Mouse (Mus musculus) midbrain, embryonic 16.5 days (tissue): ENCODE results near the gene Cmah. TPM values are rescaled to one million over a fixed set of nuclear protein-coding genes. Genes with fewer than 3 reads are reported as not detected.

Experiments
- ATAC-seq: fragments of 200-750 bp; cut with Nextera tagmentation; 2 replicates; pipeline ENCODE4 v1.8.0; 2017; ENCODE audit warnings: moderate TSS enrichment
- H3K27ac ChIP-seq: fragments of 300-500 bp; sonication (generic); 2 replicates; pipeline ENCODE4 v1.5.1; 2014; ENCODE audit warnings: mild to moderate bottlenecking, low read length, mixed read lengths
- H3K27me3 ChIP-seq: fragments of 300-500 bp; sonication (generic); 2 replicates; pipeline ENCODE4 v1.6.1; 2014; ENCODE audit warnings: low read depth, low read length, mixed read lengths; ENCODE audit not compliant: control insufficient read depth, insufficient read depth
- H3K36me3 ChIP-seq: fragments of 300-500 bp; sonication (generic); 2 replicates; pipeline ENCODE4 v1.6.1; 2014; ENCODE audit warnings: mild to moderate bottlenecking, low read length, moderate library complexity, mixed read lengths; ENCODE audit not compliant: control insufficient read depth, insufficient read depth
- H3K4me1 ChIP-seq: fragments of 300-500 bp; sonication (generic); 2 replicates; pipeline ENCODE4 v1.6.1; 2014; ENCODE audit warnings: mild to moderate bottlenecking, low read length, mixed read lengths; ENCODE audit not compliant: control insufficient read depth, insufficient read depth
- H3K4me2 ChIP-seq: fragments of 300-500 bp; sonication (generic); 2 replicates; pipeline ENCODE4 v1.6.1; 2014; ENCODE audit warnings: mild to moderate bottlenecking, low read length, mixed read lengths
- H3K4me3 ChIP-seq: fragments of 300-500 bp; sonication (generic); 2 replicates; pipeline ENCODE4 v1.5.1; 2014; ENCODE audit warnings: low read depth, mild to moderate bottlenecking, low read length, moderate library complexity, mixed read lengths
- H3K9ac ChIP-seq: fragments of 300-500 bp; sonication (generic); 2 replicates; pipeline ENCODE4 v1.6.1; 2014; ENCODE audit warnings: low read depth, low read length, mixed read lengths
- H3K9me3 ChIP-seq: fragments of 300-500 bp; sonication (generic); replicated peaks from 2 replicates; pipeline ENCODE4 v1.6.1; 2014; ENCODE audit warnings: mild to moderate bottlenecking, low read length, mixed read lengths; ENCODE audit not compliant: control insufficient read depth, poor library complexity, severe bottlenecking
- WGBS: fragments of 180-500 bp; shearing (Covaris S2); extraction: QIAGEN DNeasy Blood & Tissue Kit; methylation state at CpG from one replicate; pipeline ENCODE4 v1.1.7; 2014; 5-methylcytosine and 5-hydroxymethylcytosine counted together
- polyA plus RNA-seq: library from polyadenylated mRNA; unstranded; fragments of >200 nt; fragmentation: Nextera tagmentation; extraction: Ambion mirVana; gene quantifications from 2 replicates; pipeline ENCODE4 v1.2.1, GENCODE M21; 2015

Gene Cmah
- polyA plus RNA-seq, 1 experiment from 2014 or later: 0.11 TPM

GRCm38 (mm10) chr13:24418024-24418423 is 90.8 kb downstream of the Cmah start:
- H3K9ac ChIP-seq: no peak overlapping the region
- no peaks in the 10 kb centered on the region for H3K4me1 ChIP-seq
- no peak overlapping the region for H3K4me2 ChIP-seq
- no peaks in the 10 kb centered on the region for H3K9me3 ChIP-seq
- no peak overlapping the region for H3K27ac ChIP-seq
- no peaks in the 10 kb centered on the region for H3K27me3 ChIP-seq
- ATAC-seq: no peak
- 52% methylated on average over 1 of the region's 1 CpGs for WGBS
- H3K36me3 ChIP-seq: no peaks in the 10 kb centered on the region
- H3K4me3 ChIP-seq: no peak overlapping the region

DNA sequence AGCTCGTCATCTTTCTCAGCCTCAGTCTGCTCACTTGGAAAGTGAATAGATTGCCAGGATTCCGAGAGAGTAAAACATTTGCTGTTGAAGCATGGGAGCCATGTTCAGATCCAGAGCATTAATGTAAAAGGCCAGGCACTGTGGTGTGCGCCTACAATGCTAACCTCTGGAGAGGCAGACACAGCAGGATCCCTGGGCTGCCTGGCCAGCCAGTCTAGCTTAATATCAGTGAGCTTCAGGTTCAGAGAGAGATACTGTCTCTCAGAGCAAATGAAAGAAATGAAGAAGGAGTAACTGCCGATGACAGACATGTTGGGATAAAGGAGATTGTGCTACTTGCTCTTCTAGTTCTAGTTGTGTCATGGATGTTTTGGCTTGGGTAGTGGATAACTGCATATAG is 91.6 kb downstream of the Cmah start:
- no peak overlapping the region for H3K27ac ChIP-seq
- H3K36me3 ChIP-seq: no peaks in the 10 kb centered on the region
- no peaks in the 10 kb centered on the region for H3K4me1 ChIP-seq
- no peak for ATAC-seq
- no peaks in the 10 kb centered on the region for H3K9me3 ChIP-seq
- no peaks in the 10 kb centered on the region for H3K27me3 ChIP-seq
- H3K4me3 ChIP-seq: no peak overlapping the region
- no peak overlapping the region for H3K9ac ChIP-seq
- no peak overlapping the region for H3K4me2 ChIP-seq
- 83% methylated on average over 4 of the region's 4 CpGs for WGBS

- no peaks in the 10 kb centered on the region for H3K27me3 ChIP-seq
- no peaks in the 10 kb centered on the region for H3K9me3 ChIP-seq
- H3K9ac ChIP-seq: no peak overlapping the region
- H3K36me3 ChIP-seq: no peaks in the 10 kb centered on the region
- H3K4me1 ChIP-seq: no peaks in the 10 kb centered on the region
- no peak overlapping the region for H3K4me2 ChIP-seq
- WGBS: 80% methylated on average over 13 of the region's 13 CpGs
- H3K27ac ChIP-seq: no peak overlapping the region
- no peak for ATAC-seq
- H3K4me3 ChIP-seq: no peak overlapping the region
These were observed 92.5 kb downstream of the Cmah start for GRCm38 (mm10) chr13:24419560-24420250.

DNA sequence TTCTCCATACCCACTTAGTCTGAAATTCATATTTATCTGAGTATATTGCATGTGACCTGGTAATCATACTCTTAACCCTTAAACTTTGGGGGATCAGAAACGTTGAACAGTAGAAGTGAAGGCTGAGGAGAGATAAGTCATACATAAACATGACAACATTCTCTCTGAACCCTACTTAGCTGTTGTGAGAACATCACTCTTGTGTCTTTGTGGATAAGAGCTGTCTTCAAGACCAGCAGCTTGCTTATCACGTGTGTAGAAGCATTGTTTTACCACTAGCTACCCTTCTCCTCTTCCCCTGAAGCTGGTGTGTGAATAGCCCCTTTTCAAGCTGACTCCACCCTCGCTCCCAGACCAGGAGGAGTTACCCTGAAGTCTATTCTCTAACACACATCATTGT is 94.8 kb downstream of the Cmah start:
- no peaks in the 10 kb centered on the region for H3K27me3 ChIP-seq
- 55% methylated on average over 3 of the region's 3 CpGs for WGBS

GRCm38 (mm10) chr13:24430215-24430614 is 103.0 kb downstream of the Cmah start:
- Histone ChIP-seq H3K4me2 (no peak overlapping the region), H3K27ac (no peak overlapping the region), H3K27me3 (no peaks in the 10 kb centered on the region), H3K4me3 (no peak overlapping the region), H3K9me3 (no peaks in the 10 kb centered on the region), H3K9ac (no peak overlapping the region), H3K4me1 (no peaks in the 10 kb centered on the region), H3K36me3 (no peaks in the 10 kb centered on the region)
- WGBS: 83% methylated on average over 5 of the region's 5 CpGs
- ATAC-seq: no peak

More for the DNA sequence above, 94.8 kb downstream of the Cmah start:
- Histone ChIP-seq H3K9me3 (no peaks in the 10 kb centered on the region), H3K27ac (no peak overlapping the region), H3K4me3 (no peak overlapping the region), H3K4me1 (no peaks in the 10 kb centered on the region), H3K4me2 (no peak overlapping the region), H3K9ac (no peak overlapping the region), H3K36me3 (no peaks in the 10 kb centered on the region)
- ATAC-seq: no peak

DNA sequence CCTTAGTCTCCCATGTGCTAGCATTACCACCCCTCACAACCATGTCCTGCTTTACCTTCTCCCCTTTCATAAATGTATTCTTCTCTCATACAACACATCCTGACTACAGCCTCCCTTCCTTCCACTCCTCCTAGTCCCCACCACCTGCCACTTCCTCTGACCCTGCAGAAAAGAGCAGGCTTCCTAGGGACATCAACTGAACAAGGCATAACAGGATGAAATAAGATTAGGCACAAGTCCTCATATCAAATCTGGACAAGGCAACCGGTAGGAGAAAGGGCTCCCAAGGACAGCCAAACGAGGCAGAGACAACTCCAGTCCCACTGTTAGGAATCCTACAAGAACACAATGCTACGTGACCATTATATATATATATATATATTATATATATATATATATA is 104.4 kb downstream of the Cmah start:
- Histone ChIP-seq H3K9ac (no peak overlapping the region), H3K4me3 (no peak overlapping the region), H3K4me1 (no peaks in the 10 kb centered on the region), H3K36me3 (no peaks in the 10 kb centered on the region), H3K27me3 (no peaks in the 10 kb centered on the region), H3K4me2 (no peak overlapping the region), H3K27ac (no peak overlapping the region), H3K9me3 (no peaks in the 10 kb centered on the region)
- 77% methylated on average over 3 of the region's 3 CpGs for WGBS
- ATAC-seq: no peak

DNA sequence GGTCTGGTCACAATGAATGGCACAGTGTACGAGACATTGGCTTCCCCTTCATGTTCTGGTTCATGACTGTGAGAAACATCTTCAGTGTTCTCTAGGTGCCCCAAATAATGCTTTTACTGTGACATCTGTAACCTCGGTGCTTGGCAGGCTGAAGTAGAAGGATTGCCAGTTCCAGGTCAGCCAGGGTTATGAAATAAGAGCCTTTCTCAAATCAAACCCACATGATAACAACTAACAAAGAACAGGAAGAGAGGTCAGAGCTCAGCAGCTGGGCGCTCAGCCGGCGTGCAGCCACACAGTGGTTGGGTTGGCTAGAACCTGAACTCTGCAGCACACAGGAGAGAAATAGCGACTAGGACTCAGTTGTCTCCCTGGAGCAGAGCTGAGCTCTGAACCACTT is 115.1 kb downstream of the Cmah start:
- 86% methylated on average over 6 of the region's 6 CpGs for WGBS
- Histone ChIP-seq H3K9ac (no peak overlapping the region), H3K27ac (no peak overlapping the region), H3K27me3 (no peaks in the 10 kb centered on the region), H3K4me3 (no peak overlapping the region), H3K4me1 (peaks cover under 1% of the 10 kb centered on the region; the same call in 1 of the 2 replicates), H3K36me3 (no peaks in the 10 kb centered on the region), H3K9me3 (no peaks in the 10 kb centered on the region), H3K4me2 (no peak overlapping the region)
- ATAC-seq: no peak

DNA sequence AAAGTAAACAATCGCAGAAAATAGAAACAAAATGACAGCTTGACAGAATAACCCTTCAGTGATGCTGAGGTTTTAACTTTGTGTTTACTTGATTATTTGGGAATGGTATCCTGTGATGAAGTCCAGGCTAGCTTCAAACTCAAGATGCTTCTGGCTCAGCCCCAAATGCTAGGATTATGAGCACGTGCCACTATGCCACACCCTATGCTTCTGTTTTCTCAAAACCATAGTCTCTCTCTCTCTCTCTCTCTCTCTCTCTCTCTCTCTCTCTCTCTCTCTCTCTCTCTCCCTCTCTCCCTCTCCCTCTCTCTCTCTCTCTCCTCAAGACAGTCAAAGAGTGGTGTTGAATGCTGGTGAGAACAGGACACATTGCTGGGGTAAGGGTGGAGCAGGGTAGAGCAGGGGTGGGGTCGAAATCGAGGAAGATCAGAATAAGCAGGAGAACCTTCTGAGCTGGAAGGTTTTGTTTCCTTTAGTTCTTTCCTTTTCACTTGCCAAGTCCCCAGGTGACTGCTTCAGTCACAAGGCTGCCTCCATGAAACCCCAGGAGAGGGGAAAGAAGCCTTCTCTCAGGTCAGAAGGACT is 116.7 kb downstream of the Cmah start:
- H3K9me3 ChIP-seq: no peaks in the 10 kb centered on the region
- H3K4me2 ChIP-seq: no peak overlapping the region
- H3K4me3 ChIP-seq: no peak overlapping the region
- no peak for ATAC-seq
- H3K4me1 ChIP-seq: peaks cover 2% of the 10 kb centered on the region; the same call in 1 of the 2 replicates
- no peaks in the 10 kb centered on the region for H3K27me3 ChIP-seq
- H3K36me3 ChIP-seq: no peaks in the 10 kb centered on the region
- H3K9ac ChIP-seq: no peak overlapping the region
- no peak overlapping the region for H3K27ac ChIP-seq
- WGBS: 87% methylated on average over 4 of the region's 4 CpGs

GRCm38 (mm10) chr13:24444709-24445108 is 117.5 kb downstream of the Cmah start:
- no peak overlapping the region for H3K27ac ChIP-seq
- H3K4me1 ChIP-seq: peaks cover 2% of the 10 kb centered on the region; the same call in 1 of the 2 replicates
- no peaks in the 10 kb centered on the region for H3K27me3 ChIP-seq
- no peak for ATAC-seq
- no peak overlapping the region for H3K9ac ChIP-seq
- no peaks in the 10 kb centered on the region for H3K9me3 ChIP-seq
- no peak overlapping the region for H3K4me3 ChIP-seq
- H3K4me2 ChIP-seq: no peak overlapping the region
- no peaks in the 10 kb centered on the region for H3K36me3 ChIP-seq
- 65% methylated on average over 4 of the region's 4 CpGs for WGBS
